Mouse (Mus musculus) ovary, postnatal 36 days (tissue): ENCODE results near the gene Defa20.
"Not testable (repeated sequence)": the region's sequence is repeated elsewhere in the genome, so short reads cannot be mapped to it uniquely, and the experiment has no call there.

Experiments used
- DNase-seq: peaks from one replicate; pipeline ENCODE4 v3.0.0; 2022; ENCODE audit warnings: low spot score, mixed read lengths

The Defa20 gene

GRCm38 (mm10) chr8:21508958-21509357, at the start of gene Defa20:
Gene Defa20 (plus strand): TSS chr8:21509258.
- DNase-seq: not testable (repeated sequence)

- not testable (repeated sequence) for DNase-seq
These were observed 19.7 kb downstream of the Defa20 start, which contains the start of gene Defa32 for GRCm38 (mm10) chr8:21528732-21529131. Gene Defa32 (plus strand): TSS chr8:21529032.
